In the genomic region with DNA sequence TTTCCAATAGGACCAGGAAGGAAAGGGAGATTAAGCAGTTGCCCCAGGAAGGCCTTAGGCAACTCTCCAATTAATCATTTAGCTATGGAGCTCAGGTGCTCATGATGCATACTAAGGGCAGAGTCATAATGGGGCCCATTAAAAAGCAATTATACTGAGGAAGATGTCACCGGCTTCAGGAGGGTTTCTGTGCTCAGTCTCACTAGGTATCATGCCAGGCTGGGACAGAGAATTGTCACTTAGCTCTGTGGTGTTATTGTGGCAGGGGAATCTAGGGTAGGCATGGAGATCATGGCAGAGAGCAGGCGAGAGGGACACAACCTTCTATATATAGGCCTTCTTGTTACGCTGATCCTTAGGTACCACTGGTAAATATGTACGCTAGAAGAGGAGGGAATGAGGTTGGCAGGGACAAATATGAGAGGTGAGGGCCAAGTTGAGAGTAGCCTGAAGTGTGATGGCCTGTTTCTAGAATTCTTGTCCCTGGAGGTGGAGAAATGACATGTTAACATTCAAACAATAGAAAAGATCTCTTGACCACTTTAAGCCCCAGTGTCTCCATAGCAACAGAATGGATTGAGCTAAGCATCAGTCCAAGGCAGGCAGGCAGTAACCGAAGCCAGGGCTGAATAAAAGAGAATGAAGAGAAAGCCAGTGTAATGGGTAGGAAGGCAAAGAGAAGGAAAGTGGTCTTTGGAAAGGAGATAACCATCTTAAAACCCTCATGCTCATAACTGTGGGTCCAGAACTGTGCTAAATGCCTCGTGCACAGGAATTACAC, we compare ENCODE assay signal across 24 mouse cellular contexts. TPM values are rescaled to one million over a fixed set of nuclear protein-coding genes. Genes with fewer than 3 reads are reported as not detected.
DNase-seq lines count a peak whose midpoint lies in the region; ATAC-seq lines count a peak whose summit lies in the region.
"Had no signal": no experiment of that assay in that cellular context is flagged by ENCODE, and none has a peak within 500 bp of the region (broad histone marks: within the 10 kb centered on the region; RNA-seq: fewer than 3 reads in every experiment).

No protein-coding gene starts in this region.

- DNase-seq in midbrain, embryonic 11.5 days (ENCODE audit: low spot score, missing footprints): peak; percentile 86
- DNase-seq in kidney, postnatal 4 days: no peak
- DNase-seq in right cerebral cortex, postnatal 36 days (ENCODE audit: low spot score in 2 of 2): no peak
- no peak for DNase-seq in kidney, postnatal 10 days
- DNase-seq: adrenal gland, postnatal 10 days; cerebellum, postnatal 14 days; gastrocnemius, postnatal 10 days; heart, adult 11 months; layer of hippocampus, postnatal 36 days; liver, embryonic 13.5 days; lung, embryonic 14.5 days; lung, postnatal 36 days; thymus, postnatal 14 days had no signal

- no peak overlapping the region for H3K4me3 ChIP-seq in neural tube, embryonic 14.5 days (ENCODE audit: low read depth, low read length)
- no peak overlapping the region for H3K4me3 ChIP-seq in neural tube, embryonic 15.5 days (replicated peaks)
- no peak overlapping the region for H3K4me3 ChIP-seq in hindbrain, embryonic 12.5 days
- no peak overlapping the region for H3K4me3 ChIP-seq in midbrain, embryonic 11.5 days (ENCODE audit: low read depth, low read length)
- H3K4me3 ChIP-seq: embryonic facial prominence, embryonic 10.5 days; heart, embryonic 13.5 days; kidney, embryonic 15.5 days; layer of hippocampus, adult 2 months; limb, embryonic 13.5 days; liver, embryonic 13.5 days; myocyte had no signal

- no peak; the same call in 1 of the 2 replicates for ATAC-seq in neural tube, embryonic 14.5 days (ENCODE audit: low read depth)
- ATAC-seq in neural tube, embryonic 15.5 days (ENCODE audit: low FRiP score): no peak
- ATAC-seq in hindbrain, embryonic 12.5 days (ENCODE audit: low FRiP score): peak; percentile 54
- 0 out of 2 replicates have a peak, but pooled peaks have one; percentile 38 for ATAC-seq in midbrain, embryonic 11.5 days (ENCODE audit: low FRiP score)
- ATAC-seq: activated CD4-positive, CD25-positive, alpha-beta regulatory T cell, adult 4 months; intestine, postnatal 0 days had no signal

- 0 out of 2 replicates have a peak, but pooled peaks cover 3% of the 10 kb centered on the region for H3K4me1 ChIP-seq in neural tube, embryonic 14.5 days (ENCODE audit: control insufficient read depth, insufficient read depth, low read length)
- H3K4me1 ChIP-seq in neural tube, embryonic 15.5 days: peaks cover 5% of the 10 kb centered on the region; the same call in 1 of the 2 replicates
- peaks cover 11% of the 10 kb centered on the region for H3K4me1 ChIP-seq in hindbrain, embryonic 12.5 days
- H3K4me1 ChIP-seq in midbrain, embryonic 11.5 days (ENCODE audit: control insufficient read depth, insufficient read depth, low read length): peaks cover 11% of the 10 kb centered on the region
- H3K4me1 ChIP-seq: heart, embryonic 13.5 days; kidney, embryonic 15.5 days; limb, embryonic 13.5 days; liver, embryonic 13.5 days had no signal

- no peak overlapping the region for H3K4me2 ChIP-seq in neural tube, embryonic 14.5 days (ENCODE audit: low read depth, low read length)
- no peak overlapping the region for H3K4me2 ChIP-seq in neural tube, embryonic 15.5 days
- no peak overlapping the region for H3K4me2 ChIP-seq in hindbrain, embryonic 12.5 days (replicated peaks)
- H3K4me2 ChIP-seq in midbrain, embryonic 11.5 days: no peak overlapping the region
- H3K4me2 ChIP-seq: heart, embryonic 13.5 days; kidney, embryonic 15.5 days; limb, embryonic 13.5 days; liver, embryonic 13.5 days; lung, embryonic 14.5 days had no signal

- H3K36me3 ChIP-seq in neural tube, embryonic 14.5 days (ENCODE audit: control insufficient read depth, insufficient read depth, low read length): no peaks in the 10 kb centered on the region
- no peaks in the 10 kb centered on the region for H3K36me3 ChIP-seq in neural tube, embryonic 15.5 days
- H3K36me3 ChIP-seq in hindbrain, embryonic 12.5 days: no peaks in the 10 kb centered on the region
- H3K36me3 ChIP-seq in midbrain, embryonic 11.5 days (ENCODE audit: control insufficient read depth, insufficient read depth, low read length): no peaks in the 10 kb centered on the region
- H3K36me3 ChIP-seq: embryonic facial prominence, embryonic 10.5 days; heart, embryonic 13.5 days; kidney, embryonic 15.5 days; limb, embryonic 13.5 days; liver, embryonic 13.5 days had no signal

- peak overlapping the region; percentile 24; the same call in 1 of the 2 replicates for H3K27ac ChIP-seq in neural tube, embryonic 14.5 days (ENCODE audit: low read depth, low read length)
- no peak overlapping the region for H3K27ac ChIP-seq in neural tube, embryonic 15.5 days (replicated peaks)
- peak overlapping the region; percentile 35; the same call in 1 of the 2 replicates for H3K27ac ChIP-seq in hindbrain, embryonic 12.5 days
- H3K27ac ChIP-seq in midbrain, embryonic 11.5 days (ENCODE audit: low read depth, low read length): no peak overlapping the region
- H3K27ac ChIP-seq: embryonic facial prominence, embryonic 10.5 days; heart, embryonic 13.5 days; kidney, embryonic 15.5 days; layer of hippocampus, adult 2 months; limb, embryonic 13.5 days; liver, embryonic 13.5 days had no signal

- no peak overlapping the region for H3K9ac ChIP-seq in neural tube, embryonic 14.5 days (replicated peaks; ENCODE audit: low read depth, low read length)
- no peak overlapping the region for H3K9ac ChIP-seq in neural tube, embryonic 15.5 days (replicated peaks)
- H3K9ac ChIP-seq in hindbrain, embryonic 12.5 days: no peak overlapping the region
- H3K9ac ChIP-seq in midbrain, embryonic 11.5 days (ENCODE audit: low read length): no peak overlapping the region
- H3K9ac ChIP-seq: heart, embryonic 13.5 days; kidney, embryonic 15.5 days; limb, embryonic 13.5 days; liver, embryonic 13.5 days; lung, embryonic 14.5 days had no signal

- no peaks in the 10 kb centered on the region for H3K9me3 ChIP-seq in neural tube, embryonic 14.5 days (ENCODE audit: control insufficient read depth, low read length)
- H3K9me3 ChIP-seq in neural tube, embryonic 15.5 days (replicated peaks): no peaks in the 10 kb centered on the region
- 0 out of 2 replicates have a peak, but pooled peaks cover 5% of the 10 kb centered on the region for H3K9me3 ChIP-seq in hindbrain, embryonic 12.5 days (replicated peaks)
- no peaks in the 10 kb centered on the region for H3K9me3 ChIP-seq in midbrain, embryonic 11.5 days (ENCODE audit: control insufficient read depth, low read length)
- H3K9me3 ChIP-seq: embryonic facial prominence, embryonic 10.5 days; heart, embryonic 13.5 days; kidney, embryonic 15.5 days; limb, embryonic 13.5 days; liver, embryonic 13.5 days had no signal

- WGBS in neural tube, embryonic 14.5 days: 51% methylated on average over 6 of the region's 6 CpGs
- WGBS in neural tube, embryonic 15.5 days: 52% methylated on average over 6 of the region's 6 CpGs
- WGBS in hindbrain, embryonic 12.5 days: 59% methylated on average over 6 of the region's 6 CpGs
- 53% methylated on average over 6 of the region's 6 CpGs for WGBS in midbrain, embryonic 11.5 days

- no peaks in the 10 kb centered on the region for H3K27me3 ChIP-seq in neural tube, embryonic 14.5 days (ENCODE audit: control insufficient read depth, insufficient read depth, low read length)
- H3K27me3 ChIP-seq in neural tube, embryonic 15.5 days (replicated peaks): no peaks in the 10 kb centered on the region
- no peaks in the 10 kb centered on the region for H3K27me3 ChIP-seq in hindbrain, embryonic 12.5 days
- H3K27me3 ChIP-seq in midbrain, embryonic 11.5 days (ENCODE audit: control insufficient read depth, insufficient read depth, low read length): no peaks in the 10 kb centered on the region
- H3K27me3 ChIP-seq: kidney, embryonic 15.5 days; limb, embryonic 13.5 days; liver, embryonic 13.5 days had no signal

RNA-seq across cellular contexts. Expression of a gene that starts 13.3 kb away (rescaled TPM):
- 0.11 TPM in 1 of 2 replicates, not detected in the other for polyA plus RNA-seq in neural tube, embryonic 14.5 days (2014; fragmentation: Nextera tagmentation; extraction: Ambion mirVana)
- polyA plus RNA-seq in neural tube, embryonic 15.5 days (2015; fragmentation: Nextera tagmentation; extraction: Ambion mirVana): 0.04 TPM in 1 of 2 replicates, not detected in the other
- not detected in 2 replicates for polyA plus RNA-seq in hindbrain, embryonic 12.5 days (2016; fragmentation: Nextera tagmentation; extraction: Ambion mirVana)
- not detected in 2 replicates for polyA plus RNA-seq in midbrain, embryonic 11.5 days (2014; fragmentation: Nextera tagmentation; extraction: Ambion mirVana)
- polyA plus RNA-seq: activated CD4-positive, CD25-positive, alpha-beta regulatory T cell, adult 4 months; embryonic facial prominence, embryonic 10.5 days; heart, embryonic 13.5 days; intestine, postnatal 0 days; kidney, embryonic 15.5 days; limb, embryonic 13.5 days; liver, embryonic 13.5 days; lung, embryonic 14.5 days; myocyte had no signal

RNA-seq across cellular contexts. Expression of a gene that starts 53.7 kb away (rescaled TPM):
- polyA plus RNA-seq in neural tube, embryonic 14.5 days (2014; fragmentation: Nextera tagmentation; extraction: Ambion mirVana): 299 and 315 TPM in 2 replicates
- polyA plus RNA-seq in neural tube, embryonic 15.5 days (2015; fragmentation: Nextera tagmentation; extraction: Ambion mirVana): 283 and 366 TPM in 2 replicates
- polyA plus RNA-seq in hindbrain, embryonic 12.5 days (2016; fragmentation: Nextera tagmentation; extraction: Ambion mirVana): 440 and 489 TPM in 2 replicates
- 725 and 751 TPM in 2 replicates for polyA plus RNA-seq in midbrain, embryonic 11.5 days (2014; fragmentation: Nextera tagmentation; extraction: Ambion mirVana)

Comparison
In these comparisons a context has a peak if more than half of its experiments do, and no peak if none do; other contexts are left out.
1. H3K27ac ChIP-seq: peak in neural tube, embryonic 14.5 days (single experiment) and hindbrain, embryonic 12.5 days (single experiment); none in neural tube, embryonic 15.5 days (single experiment) and midbrain, embryonic 11.5 days (single experiment).
2. ATAC-seq: peak in hindbrain, embryonic 12.5 days (single experiment) and midbrain, embryonic 11.5 days (single experiment); none in neural tube, embryonic 14.5 days (single experiment) and neural tube, embryonic 15.5 days (single experiment).